Mouse (Mus musculus): ENCODE data around the gene Spryd3.
"Not testable (repeated sequence)": the region's sequence is repeated elsewhere in the genome, so short reads cannot be mapped to it uniquely, and the experiment has no call there.

Spryd3 gene

DNA sequence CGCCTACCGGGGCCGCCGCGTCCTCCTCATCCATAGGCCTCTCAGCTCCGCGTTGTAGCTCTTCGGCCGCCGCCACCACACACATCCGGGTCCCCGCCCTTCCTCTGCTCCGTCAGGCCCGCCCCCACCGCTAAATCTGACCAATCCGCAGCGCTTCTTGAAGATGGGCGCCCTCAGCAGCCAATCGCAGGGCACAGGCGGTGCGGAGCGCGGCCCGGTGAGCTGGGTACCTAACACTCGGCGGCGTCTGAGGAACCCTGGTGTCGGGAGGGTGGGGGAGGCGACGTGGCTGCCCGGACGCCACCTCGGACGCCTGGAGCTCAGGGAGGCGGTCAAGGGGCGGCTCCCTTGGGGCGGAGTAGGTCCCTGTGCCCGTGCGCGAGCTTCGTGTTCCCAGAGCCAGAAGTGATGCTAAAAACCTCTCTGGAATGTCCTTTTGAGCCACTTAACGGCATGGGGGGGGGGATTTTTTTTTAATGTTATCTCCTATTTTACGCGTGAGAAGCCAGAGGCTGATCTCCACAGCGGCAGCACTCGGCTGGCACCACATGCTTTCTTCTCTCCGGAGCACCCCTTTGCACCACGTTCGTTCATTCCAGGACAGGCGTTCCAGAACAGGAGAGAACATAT, at the start of gene Spryd3:
Spryd3 (minus strand) TSS at position 106 of the 630 bp plus-strand sequence.
- peak; percentile 98 to 99 for DNase-seq (ENCODE audit: low spot score in 2 of 2)

DNA sequence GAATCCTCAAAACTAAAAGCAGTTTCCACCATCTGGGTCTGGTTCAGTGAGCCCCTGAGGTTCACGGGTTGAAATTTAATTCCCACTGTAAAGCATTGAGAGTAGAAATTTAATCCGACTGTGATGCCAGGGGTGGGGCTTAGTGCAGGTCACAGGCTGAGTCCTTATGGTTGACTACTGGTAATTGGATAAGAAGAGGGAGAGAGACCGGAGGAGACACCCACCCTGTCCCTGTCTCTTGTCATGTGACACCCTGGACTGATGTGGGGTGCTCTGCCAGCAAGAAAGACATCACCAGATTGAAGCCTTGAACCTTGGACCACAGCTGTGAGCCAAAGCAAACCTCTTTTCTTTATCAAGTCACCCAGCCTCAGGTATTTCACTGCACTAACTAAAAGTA, 47.0 kb upstream of the Spryd3 start:
- no peak for DNase-seq (ENCODE audit: low spot score in 2 of 2)

DNA sequence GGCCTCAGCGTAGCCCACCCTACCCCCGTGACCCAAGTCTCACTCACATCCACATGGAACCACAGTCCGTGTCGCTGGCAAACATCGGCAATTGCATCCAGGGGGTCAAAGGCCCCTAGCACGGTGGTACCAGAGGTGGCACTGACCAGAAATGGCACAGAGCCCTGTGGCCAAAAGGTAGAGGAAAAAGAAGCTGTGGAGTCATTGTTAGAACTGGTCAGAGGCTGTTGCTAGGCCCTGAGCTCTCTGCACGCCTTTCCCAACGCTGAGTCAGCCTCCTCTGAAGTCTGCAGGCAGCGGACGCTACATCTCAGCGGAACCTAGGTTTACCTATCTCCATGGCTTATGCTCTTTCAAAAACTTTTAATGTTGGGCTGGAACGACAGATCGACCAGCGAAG, 43.9 kb upstream of the Spryd3 start:
- no peak for DNase-seq (ENCODE audit: low spot score in 2 of 2)

DNA sequence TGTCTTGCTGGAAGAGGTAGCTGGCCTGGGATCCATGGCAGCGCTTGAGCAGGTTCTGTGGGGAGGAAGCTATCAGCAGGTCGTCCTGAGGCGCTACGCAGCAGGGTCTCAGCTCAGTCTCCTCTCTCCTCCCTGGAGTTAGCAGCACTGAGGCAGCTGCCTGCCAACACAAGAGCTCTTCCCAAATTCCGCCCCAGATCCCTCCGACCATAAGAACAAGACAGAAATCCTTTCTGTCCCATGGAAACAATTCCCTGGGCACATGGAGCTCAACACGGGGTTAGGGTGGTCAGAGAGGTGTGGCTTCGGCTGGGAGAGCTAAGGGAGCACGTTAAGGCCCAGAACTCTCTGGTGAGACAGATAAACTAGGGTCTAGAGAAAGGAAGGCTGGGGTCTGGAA, 43.1 kb upstream of the Spryd3 start:
- DNase-seq (ENCODE audit: low spot score in 2 of 2) = no peak

DNA sequence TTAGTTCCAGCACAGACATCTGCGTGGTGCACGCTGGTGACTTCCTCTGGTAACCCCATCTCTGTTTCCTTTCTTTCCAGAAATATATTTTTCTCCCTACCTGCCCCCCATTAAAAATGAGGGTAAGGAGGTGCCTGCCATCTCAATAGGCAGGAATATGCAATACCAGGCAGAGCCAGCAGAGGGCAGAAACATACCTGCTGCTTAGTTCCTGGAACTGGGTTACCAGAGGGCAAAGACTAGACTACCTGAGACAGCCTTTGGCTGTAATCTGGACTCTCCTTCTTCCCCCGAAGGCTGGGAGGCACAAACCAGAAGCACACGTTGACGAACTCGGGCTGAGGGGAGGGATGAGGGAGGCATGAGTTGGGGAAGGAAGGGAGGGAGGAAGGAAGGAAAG, 42.2 kb upstream of the Spryd3 start:
- DNase-seq (ENCODE audit: low spot score in 2 of 2) = peak; percentile 61 to 76

DNA sequence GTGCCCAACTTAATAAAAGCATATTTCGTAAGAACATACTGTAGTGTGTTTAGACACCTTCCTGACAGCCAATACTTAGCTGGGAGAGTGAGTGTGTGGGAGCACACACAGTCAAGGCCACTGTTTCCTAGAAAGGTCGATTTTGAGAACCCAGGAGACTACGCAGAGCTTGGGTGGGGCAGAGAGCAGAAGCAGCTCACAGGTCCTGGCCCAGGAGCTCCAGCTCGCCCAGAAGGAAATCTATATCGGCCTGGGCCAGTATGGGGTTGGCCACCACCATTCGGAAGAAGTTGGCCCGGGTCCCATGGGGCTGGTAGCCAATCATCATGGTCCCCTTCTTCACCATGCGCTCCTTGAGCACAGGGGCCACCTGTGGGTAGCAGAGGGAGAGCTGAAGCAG, 41.4 kb upstream of the Spryd3 start:
- no peak for DNase-seq (ENCODE audit: low spot score in 2 of 2)

DNA sequence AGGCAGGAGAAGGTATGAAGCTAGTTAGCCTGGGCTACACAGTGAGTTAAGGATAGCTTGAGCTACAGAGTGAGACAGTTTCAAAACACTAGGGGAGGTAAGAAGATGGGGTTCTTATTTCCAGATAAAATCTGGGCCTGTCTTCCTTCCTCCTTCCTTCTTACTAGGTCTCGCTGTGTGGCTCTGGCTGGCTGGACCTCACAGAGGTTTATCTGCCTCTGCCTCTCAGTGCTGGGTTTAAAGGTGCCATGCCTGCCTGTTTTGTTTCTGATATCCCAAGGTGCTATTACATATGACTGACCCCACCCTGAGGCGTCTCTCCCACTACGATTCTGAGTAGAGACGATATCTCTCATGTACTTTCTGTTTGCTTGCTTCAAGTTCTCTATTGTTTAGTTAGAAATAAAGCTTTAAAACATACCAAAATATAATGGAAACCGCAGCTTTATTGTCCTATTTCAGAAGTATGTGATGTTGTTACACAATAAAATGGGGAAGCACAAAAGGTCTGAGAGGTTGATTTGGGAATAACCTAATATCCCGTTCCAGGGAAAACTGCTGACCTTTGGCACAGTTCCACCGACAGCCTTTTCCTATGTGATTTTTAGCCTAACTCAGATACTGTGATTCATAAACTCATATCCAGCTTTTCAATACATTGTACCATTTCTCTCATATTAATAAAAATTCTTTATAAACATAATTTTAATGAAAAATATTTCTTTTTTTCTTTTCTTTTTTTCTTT, 40.7 kb upstream of the Spryd3 start:
- no peak for DNase-seq (ENCODE audit: low spot score in 2 of 2)

DNA sequence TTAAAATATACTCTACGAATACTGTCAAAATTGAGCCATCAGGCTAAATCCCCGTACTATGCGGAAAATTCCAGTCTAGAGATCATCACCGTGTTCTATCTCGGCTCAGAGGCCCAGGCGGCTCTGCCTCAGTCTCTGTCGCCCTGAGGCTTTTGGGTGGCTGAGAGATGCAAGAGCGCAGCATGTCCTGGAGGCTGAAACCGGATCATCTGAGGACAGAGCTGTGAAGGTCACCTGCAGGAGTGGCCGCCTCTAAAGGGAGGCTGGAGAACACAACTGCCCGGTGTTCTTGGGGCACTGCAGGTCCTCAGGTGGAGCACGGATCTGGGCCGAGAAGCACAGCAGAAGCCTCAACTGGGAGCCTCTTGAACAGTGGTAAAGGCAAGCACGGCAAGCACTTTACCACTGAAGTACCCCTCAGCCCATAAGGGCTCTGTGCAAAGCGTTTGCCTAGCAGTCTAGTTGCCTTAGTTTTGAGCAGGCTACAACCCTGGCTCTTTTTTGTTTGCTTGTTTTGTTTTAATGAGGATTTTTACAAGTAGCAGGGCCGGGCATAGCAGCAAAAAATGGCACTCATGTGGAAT, 39.8 kb upstream of the Spryd3 start:
- no peak for DNase-seq (ENCODE audit: low spot score in 2 of 2)

DNA sequence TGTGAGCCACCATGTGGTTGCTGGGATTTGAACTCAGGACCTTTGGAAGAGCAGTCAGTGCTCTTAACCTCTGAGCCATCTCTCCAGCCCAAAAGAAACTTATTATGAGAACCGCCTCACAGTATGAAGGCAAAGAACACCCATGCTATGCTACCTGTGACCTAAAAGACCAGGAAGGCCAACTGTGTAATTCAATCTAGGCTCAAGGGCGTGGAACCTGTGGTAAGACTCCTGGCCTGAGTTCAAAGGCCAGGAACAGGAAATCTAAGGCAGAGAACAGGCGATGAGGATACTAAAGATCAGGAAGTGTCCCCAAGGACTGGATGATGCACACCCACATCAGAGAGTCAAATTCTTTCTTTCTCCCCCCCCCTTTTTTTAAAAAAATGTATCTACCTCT, 37.5 kb upstream of the Spryd3 start:
- DNase-seq (ENCODE audit: low spot score in 2 of 2) = no peak

DNA sequence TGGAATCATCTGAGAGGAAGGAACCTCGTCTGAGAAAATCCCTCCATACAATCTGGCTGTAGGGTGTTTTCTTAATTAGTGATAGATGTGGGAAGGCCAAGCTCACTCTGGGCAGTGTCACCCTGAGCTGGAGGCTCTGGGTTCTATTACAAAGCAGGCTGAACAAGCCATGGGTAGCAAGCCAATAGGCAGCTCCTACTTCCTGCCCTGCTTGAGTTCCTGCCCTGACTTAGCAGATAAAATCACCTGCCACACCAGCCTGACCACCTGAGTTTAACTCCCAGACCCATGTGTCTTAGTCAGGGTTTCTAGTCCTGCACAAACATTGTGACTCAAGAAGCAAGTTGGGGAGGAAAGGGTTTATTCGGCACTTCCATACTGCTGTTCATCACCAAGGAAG, 33.0 kb upstream of the Spryd3 start:
- DNase-seq (ENCODE audit: low spot score in 2 of 2) = no peak

DNA sequence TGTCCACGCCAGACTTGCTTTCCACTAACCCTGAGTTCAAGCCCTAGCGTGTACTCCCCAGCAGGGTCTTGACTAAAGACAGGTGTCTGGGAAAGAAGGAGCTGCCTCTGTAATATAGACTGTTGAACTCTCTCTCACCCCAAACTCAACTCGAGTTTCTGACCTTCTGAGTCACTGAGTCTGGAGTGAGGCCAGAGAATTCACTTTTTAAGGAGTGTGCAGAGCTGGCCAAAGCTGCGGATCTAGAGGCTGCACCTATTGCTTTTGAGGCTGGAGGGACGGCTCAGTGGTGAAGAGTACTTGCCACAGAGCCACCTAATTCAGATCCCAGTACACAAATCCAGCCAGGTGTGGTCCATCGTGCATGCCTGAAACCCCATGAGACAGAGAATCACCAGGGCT, 31.6 kb upstream of the Spryd3 start:
- peak in 1 of 2 experiments; percentile 22 for DNase-seq (ENCODE audit: low spot score in 2 of 2)

DNA sequence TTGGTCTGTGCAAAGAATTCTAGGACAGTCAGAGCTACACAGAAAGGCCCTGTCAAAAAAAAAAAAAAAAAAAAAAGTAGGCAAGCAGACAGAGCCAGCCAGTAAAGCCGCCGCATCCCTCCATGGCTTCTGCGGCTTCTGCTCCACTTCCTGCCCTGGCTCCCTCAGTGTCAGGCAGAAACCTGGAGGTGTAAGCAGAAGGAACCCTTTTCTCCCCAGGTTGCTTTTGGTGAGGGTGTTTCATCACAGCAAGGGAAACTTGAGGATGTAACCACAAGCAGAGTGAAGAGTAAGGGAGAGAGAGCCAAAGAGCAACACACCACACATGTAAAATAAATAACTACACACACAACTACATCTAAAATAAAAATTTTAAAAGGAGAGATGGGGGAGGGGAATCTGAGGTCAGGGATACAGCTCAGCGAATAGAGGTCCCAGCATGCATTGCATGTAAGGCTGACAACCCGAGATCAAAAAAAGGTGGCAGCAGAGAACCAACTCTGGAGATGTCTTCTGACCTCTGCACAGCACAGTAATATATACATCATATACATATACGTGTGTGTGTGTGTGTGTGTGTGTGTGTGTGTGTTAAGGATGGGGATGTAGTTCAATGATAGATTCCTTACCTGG, 29.6 kb upstream of the Spryd3 start:
- DNase-seq (ENCODE audit: low spot score in 2 of 2) = no peak

DNA sequence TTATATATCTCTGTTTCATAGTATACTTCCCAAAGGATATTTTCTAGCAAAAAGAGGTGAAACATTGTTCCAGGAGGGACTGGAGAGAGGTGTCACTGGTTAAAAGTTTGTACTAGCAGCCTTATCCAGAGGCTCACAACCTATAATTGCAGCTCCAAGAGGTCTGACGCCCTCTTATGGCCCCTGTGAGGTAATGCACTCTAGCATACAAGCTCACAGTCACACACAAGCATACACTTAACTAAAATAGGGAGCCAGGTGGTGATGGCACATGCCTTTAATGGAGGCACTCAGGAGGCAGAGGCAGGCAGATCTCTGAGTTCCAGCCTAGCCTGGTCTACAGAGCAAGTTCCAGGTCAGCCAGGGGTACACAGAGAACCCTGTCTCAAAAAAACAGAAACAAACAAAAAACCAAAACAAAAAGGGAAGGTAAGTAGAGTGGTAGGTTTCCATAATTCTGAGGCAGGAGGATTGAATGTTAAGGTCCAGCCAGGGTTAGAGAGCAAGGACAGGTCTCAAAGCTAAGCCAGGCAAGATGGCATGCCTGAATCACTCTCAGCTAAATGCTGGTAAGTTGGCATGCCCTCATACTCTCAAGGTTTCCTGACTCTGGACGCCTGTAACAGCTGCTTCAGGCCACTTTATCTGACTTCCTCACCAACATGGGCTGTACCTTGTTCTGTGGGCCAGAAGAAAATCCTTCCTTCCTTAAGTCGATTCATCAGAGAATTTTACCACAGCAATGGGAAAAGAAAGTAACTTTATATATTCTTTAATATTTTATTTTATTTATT, 28.1 kb upstream of the Spryd3 start:
- DNase-seq (ENCODE audit: low spot score in 2 of 2) = no peak

DNA sequence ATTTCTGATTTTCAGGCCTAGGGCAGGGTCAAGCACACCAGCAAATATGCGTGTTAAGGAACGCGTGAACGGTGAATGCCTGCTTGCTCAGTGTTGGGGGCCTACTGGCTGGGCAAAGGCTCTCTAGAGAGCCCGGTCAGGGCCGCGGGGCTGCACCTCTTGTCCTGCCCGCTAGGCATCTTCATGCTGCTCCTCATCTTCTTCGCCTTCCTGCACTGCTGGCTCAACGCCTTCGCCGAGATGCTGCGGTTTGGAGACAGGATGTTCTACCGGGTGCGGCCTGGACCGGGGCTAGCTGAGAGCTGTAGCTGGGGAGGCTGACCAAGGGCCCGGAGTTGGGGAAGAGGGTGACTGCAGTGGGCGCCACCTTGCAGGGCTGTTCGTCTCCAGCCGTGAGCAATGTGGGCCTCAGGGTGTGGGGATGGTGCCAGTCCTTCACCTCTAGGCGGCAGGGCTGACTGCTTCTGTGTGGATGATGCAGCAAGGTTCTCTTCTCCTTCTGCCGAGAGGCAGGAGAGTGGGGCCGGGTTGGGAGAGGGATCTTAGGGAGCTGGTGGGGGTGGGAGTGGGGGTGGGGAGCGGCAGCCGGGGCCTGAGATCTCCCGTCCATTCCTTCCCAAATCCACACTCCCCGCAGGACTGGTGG, 24.5 kb upstream of the Spryd3 start:
- no peak for DNase-seq (ENCODE audit: low spot score in 2 of 2)

DNA sequence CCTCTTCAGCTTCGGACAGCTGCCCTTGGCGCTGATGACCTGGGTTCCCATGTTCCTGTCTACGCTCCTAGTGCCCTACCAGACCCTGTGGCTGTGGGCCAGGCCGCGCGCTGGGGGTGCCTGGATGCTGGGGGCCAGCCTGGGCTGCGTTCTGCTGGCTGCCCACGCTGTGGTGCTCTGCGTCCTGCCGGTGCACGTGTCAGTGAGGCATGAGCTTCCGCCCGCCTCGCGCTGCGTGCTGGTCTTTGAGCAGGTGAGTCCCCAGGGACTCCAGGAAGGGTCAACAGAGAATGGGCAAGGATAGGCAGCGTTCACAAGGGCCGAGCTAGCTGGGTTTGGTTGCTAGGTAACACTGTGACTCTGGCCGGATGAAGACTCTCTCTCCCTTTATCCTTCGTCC, 20.8 kb upstream of the Spryd3 start:
- no peak for DNase-seq (ENCODE audit: low spot score in 2 of 2)

DNA sequence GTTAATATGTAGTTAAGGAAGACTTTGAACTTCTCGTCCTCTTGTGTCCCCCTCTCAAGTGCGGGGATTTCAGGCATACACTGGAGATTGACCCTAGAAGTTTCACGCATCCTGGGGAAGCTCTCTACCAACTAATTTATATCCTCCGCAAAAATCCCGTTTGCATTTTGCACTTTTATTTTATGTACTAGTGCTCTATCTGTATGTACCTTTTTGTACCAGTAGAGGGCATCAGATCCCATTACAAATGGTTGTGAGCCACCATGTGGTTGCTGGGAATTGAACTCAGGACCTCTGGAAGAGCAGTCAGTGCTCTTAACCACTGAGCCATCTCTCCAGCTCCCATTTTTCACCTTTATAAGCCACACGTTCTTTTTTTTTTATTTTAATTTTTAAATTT, 19.0 kb upstream of the Spryd3 start:
- DNase-seq (ENCODE audit: low spot score in 2 of 2) = not testable (repeated sequence)

DNA sequence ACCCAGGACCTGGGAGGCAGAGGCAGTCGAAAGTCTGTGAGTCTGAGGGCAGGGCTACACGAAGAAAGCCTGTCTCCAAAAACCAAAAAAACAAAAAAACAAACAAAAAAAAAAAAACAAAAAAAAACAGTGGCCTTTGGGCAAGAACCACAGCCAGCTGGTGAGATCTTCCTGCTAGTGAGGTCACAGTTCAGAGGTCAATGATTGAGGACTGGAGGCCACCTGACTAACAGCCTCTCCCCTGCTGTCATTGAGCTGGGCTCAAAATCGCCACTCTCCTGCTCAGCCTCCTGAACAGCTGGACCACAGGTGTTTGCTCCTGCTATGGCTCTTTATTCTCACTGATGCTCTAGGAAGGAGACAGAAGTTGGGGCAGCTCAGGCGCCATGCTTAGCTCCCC, 16.6 kb upstream of the Spryd3 start:
- no peak for DNase-seq (ENCODE audit: low spot score in 2 of 2)

DNA sequence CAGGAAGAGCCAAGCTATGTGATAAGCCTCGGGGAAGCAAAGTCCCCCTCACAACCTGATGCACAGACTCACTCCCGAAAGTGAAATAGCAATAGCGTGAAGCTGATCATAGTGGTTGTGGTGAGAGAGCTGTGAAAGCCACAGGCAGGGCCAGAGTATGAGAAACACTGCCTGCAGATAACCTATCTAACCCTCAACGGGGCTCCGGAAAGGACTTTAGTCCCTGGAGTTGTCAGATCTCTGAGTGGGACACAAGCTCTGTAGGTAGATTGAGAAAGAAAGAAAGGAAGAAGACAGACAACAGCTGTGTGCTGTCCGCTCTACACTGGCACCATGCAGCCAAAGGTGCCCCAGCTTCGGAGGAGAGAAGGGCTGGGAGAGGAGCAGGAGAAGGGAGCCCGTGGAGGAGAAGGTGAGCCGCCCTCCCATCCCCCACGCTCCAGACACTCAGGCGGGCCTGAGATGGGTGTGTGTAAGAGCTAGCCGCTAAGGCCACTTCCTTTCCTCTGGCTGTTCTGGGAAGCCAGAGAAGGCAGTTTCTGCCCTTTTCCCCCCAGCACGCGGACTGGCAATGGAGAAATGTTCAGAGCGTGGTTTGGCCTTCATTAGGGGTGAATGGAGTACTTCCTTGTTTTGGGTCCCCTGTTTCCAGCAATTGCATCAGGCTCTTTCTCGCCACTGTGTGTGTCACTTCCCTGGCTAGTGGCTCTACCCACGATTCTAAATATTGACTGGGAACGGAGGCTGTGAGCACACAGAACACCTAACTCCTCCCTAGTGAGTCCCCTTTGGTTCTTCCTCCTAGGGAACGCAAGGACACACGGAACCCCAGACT, 14.5 kb upstream of the Spryd3 start, which contains the start of gene Soat2:
Soat2 (plus strand) TSS at position 226 of the 835 bp plus-strand sequence.
- peak in 1 of 2 experiments; percentile 52 for DNase-seq (ENCODE audit: low spot score in 2 of 2)

DNA sequence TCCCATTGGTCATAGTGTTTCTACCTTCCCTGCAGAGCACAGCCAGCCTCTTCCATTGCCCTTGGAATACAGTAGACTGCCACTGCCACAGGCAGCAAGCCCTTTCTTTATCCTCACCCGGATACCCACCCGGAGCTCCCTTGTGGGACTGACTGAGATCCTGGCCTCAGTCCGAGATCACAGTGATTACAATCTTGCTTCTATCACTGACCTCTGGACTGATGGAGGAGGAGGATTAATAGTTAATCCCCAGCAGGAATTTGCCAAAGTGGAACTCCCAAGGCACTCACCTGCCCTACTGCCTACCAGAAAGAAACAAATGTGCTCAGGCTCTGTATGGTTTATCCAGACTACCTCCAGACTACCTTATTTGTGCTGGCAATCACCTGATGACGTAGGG, 13.5 kb upstream of the Spryd3 start:
- DNase-seq (ENCODE audit: low spot score in 2 of 2) = no peak

DNA sequence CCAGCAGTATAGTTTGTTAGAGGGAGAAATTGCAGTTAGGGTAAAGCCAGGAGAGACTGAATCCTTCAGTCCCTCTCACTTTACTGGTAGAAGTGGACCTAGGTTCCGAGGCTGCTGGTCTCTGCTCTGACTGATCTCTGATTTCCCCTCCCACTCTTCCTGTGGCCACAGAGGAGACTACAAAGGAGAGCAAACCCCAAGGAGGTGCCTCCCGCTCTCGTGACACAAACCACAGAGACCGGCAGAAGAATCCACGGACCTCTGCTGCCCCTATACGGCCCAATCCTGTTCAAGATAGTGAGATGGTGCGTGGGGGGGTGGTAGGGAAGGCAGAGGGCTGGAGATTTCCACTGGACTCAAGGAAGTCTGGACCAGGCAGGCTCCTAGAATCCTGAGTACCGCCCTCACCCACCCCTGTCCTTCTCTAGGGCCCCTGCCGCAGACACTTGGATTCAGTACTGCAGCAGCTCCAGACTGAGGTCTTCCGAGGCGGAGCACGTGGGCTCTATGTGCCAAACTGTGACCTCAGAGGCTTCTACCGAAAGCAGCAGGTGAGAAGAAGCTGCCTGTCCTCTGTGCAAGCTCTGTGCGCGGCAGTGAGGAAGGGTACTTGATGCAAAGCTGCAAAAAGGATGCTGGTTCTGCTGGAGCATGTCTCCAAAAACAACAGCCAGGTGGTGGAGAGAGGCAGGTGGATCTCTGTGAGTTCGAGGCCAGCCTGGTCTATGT, 11.8 kb upstream of the Spryd3 start:
- no peak for DNase-seq (ENCODE audit: low spot score in 2 of 2)

Data from heart, adult 9 months (tissue).